Mouse (Mus musculus): Measurements from ENCODE around the gene Slc17a7. TPM values are rescaled to one million over a fixed set of nuclear protein-coding genes. Genes with fewer than 3 reads are reported as not detected.
A peak's percentile ranks its signal among the peaks of the same experiment; 100 is the strongest.

Slc17a7 gene
- polyA plus RNA-seq, 1 experiment from 2014 or later: 0.28 TPM

DNA sequence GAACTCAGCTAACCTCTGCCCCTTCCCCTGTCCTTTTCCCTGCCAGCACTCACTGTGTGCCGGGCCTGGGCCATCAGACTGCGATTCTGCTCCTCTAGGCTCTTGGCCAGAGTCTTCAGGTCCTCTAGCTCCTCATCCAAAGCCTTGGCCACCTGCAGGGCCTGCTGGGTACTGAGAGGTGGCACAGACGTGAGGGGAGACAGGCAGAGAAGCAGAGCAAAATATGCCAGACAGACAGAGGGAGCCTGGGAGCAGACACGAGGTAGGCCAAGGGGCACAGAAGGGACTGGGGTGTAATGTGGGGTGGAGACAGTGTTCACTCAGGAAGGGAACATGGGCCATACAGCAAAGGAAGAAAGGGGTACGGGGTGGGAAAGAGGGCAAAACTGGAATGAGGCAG lies 29.7 kb downstream of the Slc17a7 start:
- Histone ChIP-seq H3K4me1 (ENCODE audit: control insufficient read depth, insufficient read depth, low read length) (peaks cover 10% of the 10 kb centered on the region), H3K27me3 (ENCODE audit: control insufficient read depth, insufficient read depth, low read length) (peaks cover 15% of the 10 kb centered on the region), H3K27ac (ENCODE audit: low read depth, low read length) (no peak overlapping the region), H3K9me3 (ENCODE audit: control insufficient read depth, low read length) (no peaks in the 10 kb centered on the region), H3K4me3 (ENCODE audit: low read length) (no peak overlapping the region), H3K36me3 (ENCODE audit: control insufficient read depth, insufficient read depth, low read length) (no peaks in the 10 kb centered on the region), H3K9ac (ENCODE audit: low read depth, low read length) (no peak overlapping the region), H3K4me2 (replicated peaks; ENCODE audit: low read depth, low read length) (no peak overlapping the region)
- no peak for ATAC-seq (ENCODE audit: low FRiP score, low TSS enrichment)
- 48% methylated on average over 5 of the region's 5 CpGs for whole genome bisulfite sequencing

GRCm38 (mm10) chr7:45193871-45194785 lies 30.4 kb downstream of the Slc17a7 start:
- Histone ChIP-seq H3K9ac (ENCODE audit: low read depth, low read length) (no peak overlapping the region), H3K9me3 (ENCODE audit: control insufficient read depth, low read length) (no peaks in the 10 kb centered on the region), H3K4me1 (ENCODE audit: control insufficient read depth, insufficient read depth, low read length) (peaks cover 10% of the 10 kb centered on the region), H3K4me3 (ENCODE audit: low read length) (no peak overlapping the region), H3K27ac (ENCODE audit: low read depth, low read length) (no peak overlapping the region), H3K27me3 (ENCODE audit: control insufficient read depth, insufficient read depth, low read length) (peaks cover 10% of the 10 kb centered on the region), H3K36me3 (ENCODE audit: control insufficient read depth, insufficient read depth, low read length) (no peaks in the 10 kb centered on the region), H3K4me2 (replicated peaks; ENCODE audit: low read depth, low read length) (no peak overlapping the region)
- 77% methylated on average over 17 of the region's 17 CpGs for WGBS
- ATAC-seq (ENCODE audit: low FRiP score, low TSS enrichment): no peak

GRCm38 (mm10) chr7:45195341-45196175 lies 31.8 kb downstream of the Slc17a7 start:
- no peaks in the 10 kb centered on the region for H3K36me3 ChIP-seq (ENCODE audit: control insufficient read depth, insufficient read depth, low read length)
- no peak for ATAC-seq (ENCODE audit: low FRiP score, low TSS enrichment)

GRCm38 (mm10) chr7:45196176-45196535 lies 32.4 kb downstream of the Slc17a7 start:
- Histone ChIP-seq H3K4me1 (ENCODE audit: control insufficient read depth, insufficient read depth, low read length) (peaks cover 10% of the 10 kb centered on the region), H3K27me3 (ENCODE audit: control insufficient read depth, insufficient read depth, low read length) (no peaks in the 10 kb centered on the region), H3K4me3 (ENCODE audit: low read length) (no peak overlapping the region), H3K9me3 (ENCODE audit: control insufficient read depth, low read length) (no peaks in the 10 kb centered on the region), H3K36me3 (ENCODE audit: control insufficient read depth, insufficient read depth, low read length) (no peaks in the 10 kb centered on the region), H3K4me2 (replicated peaks; ENCODE audit: low read depth, low read length) (no peak overlapping the region), H3K9ac (ENCODE audit: low read depth, low read length) (no peak overlapping the region), H3K27ac (ENCODE audit: low read depth, low read length) (no peak overlapping the region)
- ATAC-seq (ENCODE audit: low FRiP score, low TSS enrichment): no peak
- WGBS: 89% methylated on average over 4 of the region's 4 CpGs

More at GRCm38 (mm10) chr7:45195341-45196175, 31.8 kb downstream of the Slc17a7 start:
- WGBS: 61% methylated on average over 13 of the region's 13 CpGs
- Histone ChIP-seq H3K9me3 (ENCODE audit: control insufficient read depth, low read length) (no peaks in the 10 kb centered on the region), H3K4me2 (replicated peaks; ENCODE audit: low read depth, low read length) (no peak overlapping the region), H3K27me3 (ENCODE audit: control insufficient read depth, insufficient read depth, low read length) (no peaks in the 10 kb centered on the region), H3K4me3 (ENCODE audit: low read length) (no peak overlapping the region), H3K27ac (ENCODE audit: low read depth, low read length) (no peak overlapping the region), H3K4me1 (ENCODE audit: control insufficient read depth, insufficient read depth, low read length) (peaks cover 10% of the 10 kb centered on the region), H3K9ac (ENCODE audit: low read depth, low read length) (no peak overlapping the region)

GRCm38 (mm10) chr7:45196994-45197393 lies 33.2 kb downstream of the Slc17a7 start:
- H3K36me3 ChIP-seq (ENCODE audit: control insufficient read depth, insufficient read depth, low read length): no peaks in the 10 kb centered on the region
- H3K27ac ChIP-seq (ENCODE audit: low read depth, low read length): no peak overlapping the region
- H3K9me3 ChIP-seq (ENCODE audit: control insufficient read depth, low read length): no peaks in the 10 kb centered on the region
- no peak for ATAC-seq (ENCODE audit: low FRiP score, low TSS enrichment)
- H3K4me2 ChIP-seq (replicated peaks; ENCODE audit: low read depth, low read length): no peak overlapping the region
- peaks cover 3% of the 10 kb centered on the region for H3K4me1 ChIP-seq (ENCODE audit: control insufficient read depth, insufficient read depth, low read length)
- 72% methylated on average over 5 of the region's 5 CpGs for WGBS
- H3K9ac ChIP-seq (ENCODE audit: low read depth, low read length): no peak overlapping the region
- H3K4me3 ChIP-seq (ENCODE audit: low read length): no peak overlapping the region
- no peaks in the 10 kb centered on the region for H3K27me3 ChIP-seq (ENCODE audit: control insufficient read depth, insufficient read depth, low read length)

GRCm38 (mm10) chr7:45198435-45198834 lies 34.7 kb downstream of the Slc17a7 start:
- H3K4me2 ChIP-seq (replicated peaks; ENCODE audit: low read depth, low read length): no peak overlapping the region
- no peaks in the 10 kb centered on the region for H3K27me3 ChIP-seq (ENCODE audit: control insufficient read depth, insufficient read depth, low read length)
- H3K27ac ChIP-seq (ENCODE audit: low read depth, low read length): no peak overlapping the region
- no peaks in the 10 kb centered on the region for H3K4me1 ChIP-seq (ENCODE audit: control insufficient read depth, insufficient read depth, low read length)
- WGBS: 14% methylated on average over 5 of the region's 5 CpGs
- 0 out of 2 replicates have a peak, but pooled peaks have one; percentile 48 for ATAC-seq (ENCODE audit: low FRiP score, low TSS enrichment)
- H3K36me3 ChIP-seq (ENCODE audit: control insufficient read depth, insufficient read depth, low read length): no peaks in the 10 kb centered on the region
- H3K9ac ChIP-seq (ENCODE audit: low read depth, low read length): no peak overlapping the region
- H3K4me3 ChIP-seq (ENCODE audit: low read length): no peak overlapping the region
- no peaks in the 10 kb centered on the region for H3K9me3 ChIP-seq (ENCODE audit: control insufficient read depth, low read length)

GRCm38 (mm10) chr7:45198961-45199360 lies 35.2 kb downstream of the Slc17a7 start:
- Histone ChIP-seq H3K36me3 (ENCODE audit: control insufficient read depth, insufficient read depth, low read length) (no peaks in the 10 kb centered on the region), H3K27ac (ENCODE audit: low read depth, low read length) (no peak overlapping the region), H3K9ac (ENCODE audit: low read depth, low read length) (no peak overlapping the region), H3K4me3 (ENCODE audit: low read length) (no peak overlapping the region), H3K9me3 (ENCODE audit: control insufficient read depth, low read length) (no peaks in the 10 kb centered on the region), H3K27me3 (ENCODE audit: control insufficient read depth, insufficient read depth, low read length) (no peaks in the 10 kb centered on the region), H3K4me2 (replicated peaks; ENCODE audit: low read depth, low read length) (no peak overlapping the region), H3K4me1 (ENCODE audit: control insufficient read depth, insufficient read depth, low read length) (no peaks in the 10 kb centered on the region)
- no peak for ATAC-seq (ENCODE audit: low FRiP score, low TSS enrichment)
- WGBS: 83% methylated on average over 11 of the region's 11 CpGs

GRCm38 (mm10) chr7:45202654-45203053 lies 38.9 kb downstream of the Slc17a7 start:
- H3K4me2 ChIP-seq (replicated peaks; ENCODE audit: low read depth, low read length): no peak overlapping the region
- 63% methylated on average over 10 of the region's 10 CpGs for WGBS

More at GRCm38 (mm10) chr7:45202654-45203053, 38.9 kb downstream of the Slc17a7 start:
- Histone ChIP-seq H3K4me3 (ENCODE audit: low read length) (no peak overlapping the region), H3K9me3 (ENCODE audit: control insufficient read depth, low read length) (no peaks in the 10 kb centered on the region), H3K27me3 (ENCODE audit: control insufficient read depth, insufficient read depth, low read length) (no peaks in the 10 kb centered on the region), H3K27ac (ENCODE audit: low read depth, low read length) (no peak overlapping the region), H3K9ac (ENCODE audit: low read depth, low read length) (no peak overlapping the region), H3K36me3 (ENCODE audit: control insufficient read depth, insufficient read depth, low read length) (no peaks in the 10 kb centered on the region), H3K4me1 (ENCODE audit: control insufficient read depth, insufficient read depth, low read length) (no peaks in the 10 kb centered on the region)
- no peak for ATAC-seq (ENCODE audit: low FRiP score, low TSS enrichment)
